Mouse (Mus musculus) spleen, adult 2 months (tissue): ENCODE measurements at regions not wholly inside any gene's neighbourhood (a gene's known extent, or its start where the extent isn't known, plus 50 kb on each side); places are given as distances from the start of the nearest gene placed in this dataset.

Experiments
- CTCF ChIP-seq: fragments of 200-500 bp; IDR thresholded peaks from 2 replicates; pipeline ENCODE4 v1.5.1; 2011; ENCODE audit warnings: mild to moderate bottlenecking, inconsistent platforms; ENCODE audit not compliant: insufficient read depth, insufficient read length, insufficient replicate concordance; ENCODE audit errors: extremely low read depth
- POLR2A ChIP-seq: fragments of 200-500 bp; IDR thresholded peaks from 2 replicates; pipeline ENCODE4 v1.6.1; 2011; ENCODE audit warnings: low read depth, low read length, inconsistent platforms

DNA sequence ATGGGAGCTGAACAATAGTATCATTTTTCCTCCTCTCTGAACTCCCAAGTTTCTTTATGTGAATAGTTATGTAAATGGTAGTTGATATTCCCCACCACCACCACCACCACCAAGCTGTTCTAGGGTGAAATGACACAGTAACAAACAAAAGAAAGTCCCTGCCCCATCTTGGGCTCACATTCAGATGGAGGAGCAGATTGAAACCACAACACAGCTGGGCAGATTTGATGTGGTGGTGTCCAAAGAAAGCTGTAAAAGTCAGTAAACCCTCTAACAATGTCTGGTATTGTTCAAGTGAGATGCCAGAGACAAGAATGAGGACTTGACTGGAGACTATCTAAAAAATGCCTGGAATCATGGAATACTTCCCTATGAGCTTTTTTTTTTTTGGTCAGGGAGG, 67.8 kb upstream of the Lifr start:
- TF ChIP-seq POLR2A = no peak
- no peak for TF ChIP-seq CTCF
